In the genomic region with DNA sequence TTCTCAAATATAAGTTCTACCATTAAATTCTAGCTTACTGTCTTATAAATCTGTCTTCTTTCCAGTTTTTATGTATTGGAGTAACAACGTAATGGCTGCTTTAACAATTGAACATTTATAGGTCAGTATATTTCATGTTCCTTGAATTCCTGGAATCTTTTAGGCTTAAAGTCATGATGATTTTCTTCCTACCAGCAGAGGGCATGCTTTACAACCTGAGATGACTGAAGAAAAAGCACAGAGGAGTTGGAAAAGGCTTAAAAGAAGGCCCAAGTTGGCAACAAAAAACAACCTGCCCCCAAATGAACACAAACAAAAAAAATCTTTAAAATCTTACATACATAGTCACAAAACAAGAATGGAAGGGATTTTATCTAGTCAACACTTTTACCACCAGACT, we compare ENCODE assay signal across 11 mouse cellular contexts.
DNase-seq lines count a peak whose midpoint lies in the region; ATAC-seq and TF ChIP-seq lines count a peak whose summit lies in the region.
"Had no signal": no experiment of that assay in that cellular context is flagged by ENCODE, and none has a peak within 500 bp of the region (broad histone marks: within the 10 kb centered on the region; RNA-seq: fewer than 3 reads in every experiment).

No protein-coding gene starts in this region.

- TF ChIP-seq EP300 in heart, adult 2 months (IDR thresholded peaks at IDR 0.05; ENCODE audit: insufficient read depth, low read depth, low read length) = no peak

- H3K27ac ChIP-seq in heart, adult 2 months = no peak overlapping the region
- H3K27ac ChIP-seq in liver, adult 2 months (replicated peaks; ENCODE audit: insufficient read depth, low read depth, low read length) = no peak overlapping the region
- no peak overlapping the region for H3K27ac ChIP-seq in liver, embryonic 11.5 days (ENCODE audit: low read depth, low read length)
- H3K27ac ChIP-seq: limb, embryonic 13.5 days; midbrain, embryonic 12.5 days had no signal

- H3K4me2 ChIP-seq in liver, embryonic 11.5 days = no peak overlapping the region
- H3K4me2 ChIP-seq: limb, embryonic 13.5 days; midbrain, embryonic 12.5 days had no signal

- H3K4me1 ChIP-seq in heart, adult 2 months (ENCODE audit: control insufficient read depth, insufficient read depth, low read length) = no peaks in the 10 kb centered on the region
- no peaks in the 10 kb centered on the region for H3K4me1 ChIP-seq in liver, adult 2 months (ENCODE audit: control insufficient read depth, insufficient read depth, low read length)
- no peaks in the 10 kb centered on the region for H3K4me1 ChIP-seq in liver, embryonic 11.5 days (replicated peaks; ENCODE audit: control insufficient read depth, insufficient read depth, low read length)
- H3K4me1 ChIP-seq: limb, embryonic 13.5 days; midbrain, embryonic 12.5 days had no signal

- H3K4me3 ChIP-seq in heart, adult 2 months = no peak overlapping the region
- no peak overlapping the region for H3K4me3 ChIP-seq in liver, adult 2 months (ENCODE audit: insufficient read depth, low read depth, low read length)
- H3K4me3 ChIP-seq in liver, embryonic 11.5 days (ENCODE audit: low read depth, low read length) = no peak overlapping the region
- H3K4me3 ChIP-seq: limb, embryonic 13.5 days; midbrain, embryonic 12.5 days had no signal

- no peak for DNase-seq in heart, adult 2 months
- DNase-seq in heart, adult 18-20 months = no peak
- peak; percentile 20 for DNase-seq in liver, adult 2 months (ENCODE audit: extremely low read depth, low read depth, low spot score)
- no peak for DNase-seq in liver, embryonic 11.5 days (ENCODE audit: low spot score)
- DNase-seq in Muller cell, postnatal 12 days (ENCODE audit: inconsistent ontology term) = peak; percentile 11
- DNase-seq in retina, embryonic 14.5 days (ENCODE audit: low spot score) = peak; percentile 39
- DNase-seq in neural tube, embryonic 10.5 days (ENCODE audit: extremely low spot score, low spot score) = no peak
- DNase-seq: adrenal gland, postnatal 10 days; layer of hippocampus, postnatal 36 days had no signal

- no peaks in the 10 kb centered on the region for H3K79me2 ChIP-seq in heart, adult 2 months (replicated peaks; ENCODE audit: control insufficient read depth, insufficient read depth, low read length)
- no peaks in the 10 kb centered on the region for H3K79me2 ChIP-seq in liver, adult 2 months (ENCODE audit: control insufficient read depth, insufficient read depth, low read length)

- whole genome bisulfite sequencing in heart, adult 2 months = 77% methylated on average over 1 of the region's 1 CpGs
- 68% methylated on average over 1 of the region's 1 CpGs for WGBS in liver, adult 2 months
- WGBS in liver, embryonic 11.5 days = 68% methylated on average over 1 of the region's 1 CpGs

- intact Hi-C loops in heart, adult 2 months (cut with DNase I) = loop anchor here (5.0 to 10.0 kb wide), 2 partner anchors 91 to 188 kb away; no protein-coding TSS in a partner anchor

- no peak for ATAC-seq in liver, embryonic 11.5 days (replicated peaks; ENCODE audit: low FRiP score)

- TF ChIP-seq POLR2A in heart, adult 2 months (IDR thresholded peaks at IDR 0.05; ENCODE audit: insufficient read depth, low read depth, low read length) = no peak
- no peak for TF ChIP-seq POLR2A in liver, adult 2 months (IDR thresholded peaks at IDR 0.05; ENCODE audit: extremely low read depth, insufficient read depth, low read length)

- no peaks in the 10 kb centered on the region for H3K9me3 ChIP-seq in liver, embryonic 11.5 days (ENCODE audit: control insufficient read depth, low read length)
- H3K9me3 ChIP-seq: limb, embryonic 13.5 days; midbrain, embryonic 12.5 days had no signal

- no peaks in the 10 kb centered on the region for H3K36me3 ChIP-seq in heart, adult 2 months (ENCODE audit: control insufficient read depth, insufficient read depth, low read length)
- no peaks in the 10 kb centered on the region for H3K36me3 ChIP-seq in liver, adult 2 months (ENCODE audit: control insufficient read depth, insufficient read depth, low read length)
- H3K36me3 ChIP-seq in liver, embryonic 11.5 days (ENCODE audit: control insufficient read depth, insufficient read depth, low read length) = no peaks in the 10 kb centered on the region
- H3K36me3 ChIP-seq: limb, embryonic 13.5 days; midbrain, embryonic 12.5 days had no signal

- H3K27me3 ChIP-seq in heart, adult 2 months (ENCODE audit: control insufficient read depth, insufficient read depth, low read length) = no peaks in the 10 kb centered on the region
- no peaks in the 10 kb centered on the region for H3K27me3 ChIP-seq in liver, adult 2 months (ENCODE audit: control insufficient read depth, insufficient read depth, low read length)
- H3K27me3 ChIP-seq in liver, embryonic 11.5 days (replicated peaks; ENCODE audit: control insufficient read depth, insufficient read depth, low read length) = no peaks in the 10 kb centered on the region
- H3K27me3 ChIP-seq: limb, embryonic 13.5 days; midbrain, embryonic 12.5 days had no signal

- peak; percentile 64 for TF ChIP-seq CTCF in heart, adult 2 months (IDR thresholded peaks at IDR 0.05)
- 0 out of 2 replicates have a peak, but pooled peaks have one; percentile 4 for TF ChIP-seq CTCF in liver, adult 2 months (IDR thresholded peaks at IDR 0.05; ENCODE audit: low read depth, low read length)

- H3K9ac ChIP-seq in heart, adult 2 months (ENCODE audit: low read depth, low read length) = no peak overlapping the region
- H3K9ac ChIP-seq in liver, adult 2 months (ENCODE audit: low read depth, low read length) = no peak overlapping the region
- no peak overlapping the region for H3K9ac ChIP-seq in liver, embryonic 11.5 days (ENCODE audit: low read depth, low read length)
- H3K9ac ChIP-seq: limb, embryonic 13.5 days; midbrain, embryonic 12.5 days had no signal

Comparison
In these comparisons a context has a peak if more than half of its experiments do, and no peak if none do; other contexts are left out.
1. DNase-seq: peak in liver, adult 2 months (single experiment), Muller cell, postnatal 12 days (single experiment) and retina, embryonic 14.5 days (single experiment); none in heart, adult 2 months (0 of 2), heart, adult 18-20 months (0 of 2), liver, embryonic 11.5 days (single experiment) and neural tube, embryonic 10.5 days (single experiment).